In genomic region chr6:118454452-118454851, GRCm38 (mm10) we compare ENCODE assay signal across 8 mouse cellular contexts. TPM values are rescaled to one million over a fixed set of nuclear protein-coding genes. Genes with fewer than 3 reads are reported as not detected.
DNase-seq lines count a peak whose midpoint lies in the region; ATAC-seq and TF ChIP-seq lines count a peak whose summit lies in the region.

No protein-coding gene starts in this region.

- no peak for TF ChIP-seq CTCF in cerebellum, adult 2 months (IDR thresholded peaks at IDR 0.05; ENCODE audit: borderline replicate concordance, insufficient read depth, low read depth, low read length)
- no peak for TF ChIP-seq CTCF in liver, postnatal 0 days (IDR thresholded peaks at IDR 0.05; ENCODE audit: low read depth)

- no peaks in the 10 kb centered on the region for H3K27me3 ChIP-seq in cerebellum, adult 2 months (ENCODE audit: control insufficient read depth, insufficient read depth, low read length)
- peaks cover 6% of the 10 kb centered on the region for H3K27me3 ChIP-seq in megakaryocyte, embryonic 14.5 days (replicated peaks)
- no peaks in the 10 kb centered on the region for H3K27me3 ChIP-seq in heart, embryonic 15.5 days
- H3K27me3 ChIP-seq in liver, postnatal 0 days (ENCODE audit: insufficient read depth, low read length), result no peaks in the 10 kb centered on the region

- TF ChIP-seq POLR2A in cerebellum, adult 2 months (IDR thresholded peaks at IDR 0.05; ENCODE audit: borderline replicate concordance, insufficient read depth, low read length), result no peak

- DNase-seq in cerebellum, adult 2 months, result peak in 1 of 2 experiments; percentile 37
- no peak for DNase-seq in cerebellum, postnatal 10 days
- DNase-seq in liver, postnatal 0 days, result no peak
- no peak for DNase-seq in ovary, postnatal 10 days (ENCODE audit: low spot score)
- DNase-seq in ovary, adult 18-20 months (ENCODE audit: low spot score), result no peak

- peak overlapping the region; percentile 83 for H3K4me3 ChIP-seq in cerebellum, adult 2 months (replicated peaks; ENCODE audit: insufficient read depth, low read depth, low read length)
- peak overlapping the region; percentile 98 for H3K4me3 ChIP-seq in megakaryocyte, embryonic 14.5 days (replicated peaks)
- H3K4me3 ChIP-seq in heart, embryonic 15.5 days, result peak overlapping the region; percentile 66
- H3K4me3 ChIP-seq in liver, postnatal 0 days (ENCODE audit: low read depth, low read length), result peak overlapping the region; percentile 62

- no peak for ATAC-seq in megakaryocyte, adult 5-6 weeks (ENCODE audit: poor library complexity, severe bottlenecking)
- no peak for ATAC-seq in heart, embryonic 15.5 days (replicated peaks; ENCODE audit: insufficient number of reproducible peaks, insufficient read depth, low FRiP score, low read depth)
- ATAC-seq in liver, postnatal 0 days, result no peak

- H3K36me3 ChIP-seq in megakaryocyte, embryonic 14.5 days (replicated peaks; ENCODE audit: low read length), result no peaks in the 10 kb centered on the region
- H3K36me3 ChIP-seq in heart, embryonic 15.5 days, result no peaks in the 10 kb centered on the region; the same call in 1 of the 2 replicates
- no peaks in the 10 kb centered on the region for H3K36me3 ChIP-seq in liver, postnatal 0 days (replicated peaks; ENCODE audit: insufficient read depth, low read length)

- no peaks in the 10 kb centered on the region for H3K9me3 ChIP-seq in megakaryocyte, embryonic 14.5 days
- H3K9me3 ChIP-seq in heart, embryonic 15.5 days (replicated peaks), result no peaks in the 10 kb centered on the region
- no peaks in the 10 kb centered on the region for H3K9me3 ChIP-seq in liver, postnatal 0 days (ENCODE audit: low read length)

- peak overlapping the region; percentile 72 for H3K9ac ChIP-seq in heart, embryonic 15.5 days
- H3K9ac ChIP-seq in liver, postnatal 0 days (replicated peaks), result peak overlapping the region; percentile 67; the same call in 1 of the 2 replicates

- 6% methylated on average over 8 of the region's 8 CpGs for WGBS in cerebellum, adult 2 months
- 43% methylated on average over 8 of the region's 8 CpGs for WGBS in heart, embryonic 15.5 days
- WGBS in liver, postnatal 0 days (ENCODE audit: insufficient replicate concordance), result 49% methylated on average over 8 of the region's 8 CpGs

- H3K27ac ChIP-seq in cerebellum, adult 2 months (ENCODE audit: insufficient read depth, low read length), result peak overlapping the region; percentile 15; the same call in 1 of the 2 replicates
- peak overlapping the region; percentile 85 for H3K27ac ChIP-seq in heart, embryonic 15.5 days
- H3K27ac ChIP-seq in liver, postnatal 0 days (ENCODE audit: low read depth), result no peak overlapping the region

- H3K4me2 ChIP-seq in heart, embryonic 15.5 days, result peak overlapping the region; percentile 77
- peak overlapping the region; percentile 87 for H3K4me2 ChIP-seq in liver, postnatal 0 days (ENCODE audit: low read depth, low read length)

- H3K4me1 ChIP-seq in cerebellum, adult 2 months (ENCODE audit: control insufficient read depth, insufficient read depth, low read length), result peaks cover 2% of the 10 kb centered on the region; the same call in 1 of the 2 replicates
- H3K4me1 ChIP-seq in megakaryocyte, embryonic 14.5 days, result peaks cover 18% of the 10 kb centered on the region
- H3K4me1 ChIP-seq in heart, embryonic 15.5 days (replicated peaks), result peaks cover 10% of the 10 kb centered on the region
- H3K4me1 ChIP-seq in liver, postnatal 0 days (ENCODE audit: insufficient read depth), result peaks cover 3% of the 10 kb centered on the region; the same call in 1 of the 2 replicates

- no peak for TF ChIP-seq EP300 in liver, postnatal 0 days (IDR thresholded peaks at IDR 0.05; ENCODE audit: low read depth)

RNA-seq across cellular contexts. Expression of gene Zfp248, which starts 0.9 kb away (rescaled TPM):
- polyA plus RNA-seq in cerebellum, adult 2 months (2012; rRNA removed), result 9.0 and 9.3 TPM in 2 replicates
- polyA plus RNA-seq in megakaryocyte, embryonic 14.5 days (2012; ENCODE audit: insufficient read depth, low replicate concordance), result 0.38 TPM in 1 of 2 replicates, not detected in the other
- total RNA-seq in megakaryocyte, adult 5-6 weeks (2015), result 0.22 and 1.1 TPM in 2 replicates
- total RNA-seq in megakaryocyte, adult 5-6 weeks (2017), result 0.20 and 0.81 TPM in 2 replicates
- 3.8 and 5.4 TPM in 2 replicates for polyA plus RNA-seq in heart, embryonic 15.5 days (2015; fragmentation: Nextera tagmentation; extraction: Ambion mirVana)
- polyA plus RNA-seq in liver, postnatal 0 days (2015; fragmentation: Nextera tagmentation; extraction: Ambion mirVana), result 0.46 and 0.53 TPM in 2 replicates

RNA-seq across cellular contexts. Expression of gene Zfp9, which starts 24.7 kb away (rescaled TPM):
- polyA plus RNA-seq in cerebellum, adult 2 months (2012; rRNA removed), result 13.4 and 13.8 TPM in 2 replicates
- polyA plus RNA-seq in megakaryocyte, embryonic 14.5 days (2012; ENCODE audit: insufficient read depth, low replicate concordance), result 0.06 TPM in 1 of 2 replicates, not detected in the other
- 0.22 TPM in 1 of 2 replicates, not detected in the other for total RNA-seq in megakaryocyte, adult 5-6 weeks (2015)
- total RNA-seq in megakaryocyte, adult 5-6 weeks (2017), result not detected in 2 replicates
- polyA plus RNA-seq in heart, embryonic 15.5 days (2015; fragmentation: Nextera tagmentation; extraction: Ambion mirVana), result 5.2 and 6.2 TPM in 2 replicates
- polyA plus RNA-seq in liver, postnatal 0 days (2015; fragmentation: Nextera tagmentation; extraction: Ambion mirVana), result 0.62 and 0.67 TPM in 2 replicates

RNA-seq across cellular contexts. Expression of gene Bms1, which starts 35.2 kb away (rescaled TPM):
- 18.9 and 19.5 TPM in 2 replicates for polyA plus RNA-seq in cerebellum, adult 2 months (2012; rRNA removed)
- polyA plus RNA-seq in megakaryocyte, embryonic 14.5 days (2012; ENCODE audit: insufficient read depth, low replicate concordance), result 5.7 and 15.7 TPM in 2 replicates
- 20.4 and 23.3 TPM in 2 replicates for total RNA-seq in megakaryocyte, adult 5-6 weeks (2015)
- total RNA-seq in megakaryocyte, adult 5-6 weeks (2017), result 53.9 and 57.7 TPM in 2 replicates
- 17.3 and 21.9 TPM in 2 replicates for polyA plus RNA-seq in heart, embryonic 15.5 days (2015; fragmentation: Nextera tagmentation; extraction: Ambion mirVana)
- polyA plus RNA-seq in liver, postnatal 0 days (2015; fragmentation: Nextera tagmentation; extraction: Ambion mirVana), result 6.5 and 8.5 TPM in 2 replicates
